Mouse (Mus musculus) kidney, postnatal 0 days (tissue): ENCODE data around the gene Nr5a1. TPM values are rescaled to one million over a fixed set of nuclear protein-coding genes. Genes with fewer than 3 reads are reported as not detected.

Source experiments
- ATAC-seq: fragments of 200-750 bp; cut with Nextera tagmentation; replicated peaks from 2 replicates; pipeline ENCODE4 v1.8.0; 2017; ENCODE audit warnings: low read depth, moderate number of reproducible peaks, moderate TSS enrichment, moderate library complexity; ENCODE audit not compliant: low FRiP score
- DNase-seq: peaks from one replicate; pipeline ENCODE4 v3.0.0-alpha.2; 2016; ENCODE audit warnings: low spot score
- H3K27ac ChIP-seq: fragments of 300-500 bp; sonication (generic); 2 replicates; pipeline ENCODE4 v1.5.1; 2014; ENCODE audit warnings: mild to moderate bottlenecking
- H3K27me3 ChIP-seq: fragments of 300-500 bp; sonication (generic); 2 replicates; pipeline ENCODE4 v1.6.1; 2014; ENCODE audit warnings: low read length, mixed read lengths; ENCODE audit not compliant: insufficient read depth
- H3K36me3 ChIP-seq: fragments of 300-500 bp; sonication (generic); 2 replicates; pipeline ENCODE4 v1.6.1; 2014; ENCODE audit warnings: low read length, mixed read lengths; ENCODE audit not compliant: insufficient read depth
- H3K4me1 ChIP-seq: fragments of 300-500 bp; sonication (generic); replicated peaks from 2 replicates; pipeline ENCODE4 v1.6.1; 2014; ENCODE audit warnings: antibody characterized with exemption, low read length, mixed read lengths; ENCODE audit not compliant: insufficient read depth
- H3K4me2 ChIP-seq: fragments of 300-500 bp; sonication (generic); 2 replicates; pipeline ENCODE4 v1.6.1; 2014; ENCODE audit warnings: mild to moderate bottlenecking, low read length, moderate library complexity, mixed read lengths
- H3K4me3 ChIP-seq: fragments of 300-500 bp; sonication (generic); replicated peaks from 2 replicates; pipeline ENCODE4 v1.5.1; 2014; ENCODE audit warnings: low read depth, low read length
- H3K9ac ChIP-seq: fragments of 300-500 bp; sonication (generic); 2 replicates; pipeline ENCODE4 v1.6.1; 2014; ENCODE audit warnings: low read depth, low read length
- H3K9me3 ChIP-seq: fragments of 300-500 bp; sonication (generic); replicated peaks from 2 replicates; pipeline ENCODE4 v1.6.1; 2016; ENCODE audit warnings: low read length, inconsistent platforms, mixed read lengths
- CTCF ChIP-seq: IDR thresholded peaks from 2 replicates; pipeline ENCODE4 v1.5.1; 2016; ENCODE audit warnings: antibody characterized with exemption, low read depth, mild to moderate bottlenecking, moderate library complexity
- WGBS: fragments of 180-500 bp; shearing (Covaris S2); extraction: QIAGEN DNeasy Blood & Tissue Kit; methylation state at CpG from one replicate; pipeline ENCODE4 v1.1.7; 2014; 5-methylcytosine and 5-hydroxymethylcytosine counted together
- polyA plus RNA-seq: library from polyadenylated mRNA; unstranded; fragments of >200 nt; fragmentation: Nextera tagmentation; extraction: Ambion mirVana; gene quantifications from 2 replicates; pipeline ENCODE4 v1.2.1, GENCODE M21; 2015

Gene Nr5a1
- polyA plus RNA-seq, 1 experiment from 2014 or later, result 0.36 TPM

DNA sequence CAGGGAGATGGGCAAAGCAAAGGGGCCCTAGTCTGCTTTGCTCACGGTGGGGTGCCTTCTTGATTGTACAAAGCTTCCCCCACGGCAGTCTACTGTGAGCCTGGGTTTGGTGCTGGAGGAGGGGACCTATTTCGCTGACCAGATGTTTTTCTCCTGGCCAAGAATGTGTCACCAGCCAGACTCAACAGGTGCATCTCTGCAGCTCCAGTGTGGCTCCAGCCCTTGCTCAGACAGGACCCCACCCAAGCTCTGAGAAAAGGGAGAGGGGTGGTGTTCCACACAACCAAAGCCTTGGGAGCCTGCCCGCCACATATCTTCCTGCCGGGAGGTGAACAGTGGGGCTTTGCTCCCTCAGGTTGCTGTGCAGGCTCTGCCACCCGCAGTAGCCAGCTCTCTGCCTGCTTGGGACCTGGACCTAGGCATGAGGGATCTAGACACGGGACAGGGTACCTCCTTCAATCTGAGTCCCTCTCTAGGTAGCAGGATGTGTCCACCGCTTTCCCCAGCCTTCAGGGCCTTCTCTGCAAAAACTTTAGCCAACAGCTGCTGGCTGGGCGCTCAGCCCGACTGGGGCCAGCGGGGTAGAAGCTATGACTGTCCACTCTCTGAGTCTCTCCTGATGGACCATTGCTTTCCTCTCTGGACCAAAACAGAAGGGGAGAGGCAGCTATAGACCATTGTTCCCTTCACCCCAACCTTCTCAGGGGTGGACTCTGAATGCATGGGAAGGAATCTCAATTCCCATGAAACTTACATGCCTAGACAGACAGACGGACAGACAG is 5.2 kb downstream of the Nr5a1 start:
- WGBS, result 32% methylated on average over 12 of the region's 12 CpGs
- TF ChIP-seq CTCF, result no peak
- Histone ChIP-seq H3K9ac (no peak overlapping the region), H3K36me3 (no peaks in the 10 kb centered on the region), H3K4me2 (no peak overlapping the region), H3K27me3 (peaks cover 59% of the 10 kb centered on the region), H3K9me3 (no peaks in the 10 kb centered on the region), H3K4me3 (no peak overlapping the region), H3K4me1 (peaks cover 21% of the 10 kb centered on the region; the same call in 1 of the 2 replicates), H3K27ac (no peak overlapping the region)
- ATAC-seq (no peak), DNase-seq (no peak)

- no peaks in the 10 kb centered on the region for H3K9me3 ChIP-seq
- ATAC-seq (no peak), DNase-seq (no peak)
- TF ChIP-seq CTCF, result no peak
- 32% methylated on average over 6 of the region's 6 CpGs for WGBS
- peaks cover 17% of the 10 kb centered on the region; the same call in 1 of the 2 replicates for H3K4me1 ChIP-seq
- peaks cover 44% of the 10 kb centered on the region for H3K27me3 ChIP-seq
- H3K4me3 ChIP-seq, result no peak overlapping the region
- H3K36me3 ChIP-seq, result no peaks in the 10 kb centered on the region
- H3K9ac ChIP-seq, result no peak overlapping the region
- H3K27ac ChIP-seq, result no peak overlapping the region
- no peak overlapping the region for H3K4me2 ChIP-seq
Measured at GRCm38 (mm10) chr2:38706661-38707060, 7.7 kb downstream of the Nr5a1 start.

- peaks cover 29% of the 10 kb centered on the region for H3K27me3 ChIP-seq
- no peak for ATAC-seq
Measured at GRCm38 (mm10) chr2:38705036-38705435, 9.3 kb downstream of the Nr5a1 start.

GRCm38 (mm10) chr2:38704336-38704735 is 10.0 kb downstream of the Nr5a1 start:
- Histone ChIP-seq H3K4me1 (no peaks in the 10 kb centered on the region), H3K27ac (no peak overlapping the region), H3K4me3 (no peak overlapping the region), H3K9ac (no peak overlapping the region), H3K36me3 (no peaks in the 10 kb centered on the region), H3K9me3 (no peaks in the 10 kb centered on the region), H3K4me2 (no peak overlapping the region), H3K27me3 (peaks cover 22% of the 10 kb centered on the region)
- DNase-seq, result no peak
- WGBS, result 79% methylated on average over 9 of the region's 9 CpGs
- no peak for ATAC-seq
- no peak for TF ChIP-seq CTCF

More at GRCm38 (mm10) chr2:38705036-38705435, 9.3 kb downstream of the Nr5a1 start:
- H3K4me3 ChIP-seq, result no peak overlapping the region
- H3K36me3 ChIP-seq, result no peaks in the 10 kb centered on the region
- peaks cover 1% of the 10 kb centered on the region; the same call in 1 of the 2 replicates for H3K4me1 ChIP-seq
- no peak overlapping the region for H3K27ac ChIP-seq
- no peak for TF ChIP-seq CTCF
- no peak for DNase-seq
- H3K4me2 ChIP-seq, result no peak overlapping the region
- H3K9me3 ChIP-seq, result no peaks in the 10 kb centered on the region
- H3K9ac ChIP-seq, result no peak overlapping the region
- 42% methylated on average over 4 of the region's 4 CpGs for whole genome bisulfite sequencing

DNA sequence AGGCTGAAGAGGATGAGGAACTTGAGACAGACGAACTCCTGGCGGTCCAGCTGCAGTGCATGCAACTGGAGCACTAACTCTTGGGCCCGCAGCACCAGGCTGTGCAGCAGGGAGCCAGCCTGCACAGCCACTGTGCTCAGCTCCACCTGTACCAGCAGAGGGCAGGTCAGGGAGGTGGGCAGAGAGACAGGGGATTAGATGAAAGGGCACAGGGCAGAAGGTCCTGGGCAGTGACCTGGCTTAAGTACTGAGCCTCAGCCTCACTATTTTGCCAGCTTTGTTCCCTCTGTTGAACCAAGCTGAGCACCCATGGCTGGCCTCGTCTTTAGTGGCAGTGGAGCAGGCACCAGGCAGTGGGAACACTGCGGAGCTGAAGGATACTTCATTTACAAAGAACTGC is 14.2 kb downstream of the Nr5a1 start:
- Histone ChIP-seq H3K27ac (no peak overlapping the region), H3K4me2 (no peak overlapping the region), H3K9me3 (no peaks in the 10 kb centered on the region), H3K36me3 (no peaks in the 10 kb centered on the region), H3K9ac (no peak overlapping the region), H3K4me1 (no peaks in the 10 kb centered on the region), H3K27me3 (no peaks in the 10 kb centered on the region), H3K4me3 (no peak overlapping the region)
- WGBS, result 57% methylated on average over 5 of the region's 5 CpGs
- no peak for ATAC-seq
- no peak for DNase-seq
- peak; percentile 28; the same call in 1 of the 2 replicates for TF ChIP-seq CTCF

GRCm38 (mm10) chr2:38698623-38699022 is 15.7 kb downstream of the Nr5a1 start:
- WGBS, result 83% methylated on average over 5 of the region's 5 CpGs
- DNase-seq (no peak), ATAC-seq (no peak)
- no peak overlapping the region for H3K4me3 ChIP-seq
- H3K9ac ChIP-seq, result no peak overlapping the region
- no peaks in the 10 kb centered on the region for H3K36me3 ChIP-seq
- H3K27me3 ChIP-seq, result no peaks in the 10 kb centered on the region
- H3K9me3 ChIP-seq, result no peaks in the 10 kb centered on the region
- TF ChIP-seq CTCF, result no peak
- no peak overlapping the region for H3K27ac ChIP-seq
- no peaks in the 10 kb centered on the region for H3K4me1 ChIP-seq
- no peak overlapping the region for H3K4me2 ChIP-seq
